Mouse (Mus musculus): ENCODE results near the gene Ilvbl.
A peak's percentile ranks its signal among the peaks of the same experiment; 100 is the strongest.
"Not testable (repeated sequence)": the region's sequence is repeated elsewhere in the genome, so short reads cannot be mapped to it uniquely, and the experiment has no call there.

The Ilvbl gene

DNA sequence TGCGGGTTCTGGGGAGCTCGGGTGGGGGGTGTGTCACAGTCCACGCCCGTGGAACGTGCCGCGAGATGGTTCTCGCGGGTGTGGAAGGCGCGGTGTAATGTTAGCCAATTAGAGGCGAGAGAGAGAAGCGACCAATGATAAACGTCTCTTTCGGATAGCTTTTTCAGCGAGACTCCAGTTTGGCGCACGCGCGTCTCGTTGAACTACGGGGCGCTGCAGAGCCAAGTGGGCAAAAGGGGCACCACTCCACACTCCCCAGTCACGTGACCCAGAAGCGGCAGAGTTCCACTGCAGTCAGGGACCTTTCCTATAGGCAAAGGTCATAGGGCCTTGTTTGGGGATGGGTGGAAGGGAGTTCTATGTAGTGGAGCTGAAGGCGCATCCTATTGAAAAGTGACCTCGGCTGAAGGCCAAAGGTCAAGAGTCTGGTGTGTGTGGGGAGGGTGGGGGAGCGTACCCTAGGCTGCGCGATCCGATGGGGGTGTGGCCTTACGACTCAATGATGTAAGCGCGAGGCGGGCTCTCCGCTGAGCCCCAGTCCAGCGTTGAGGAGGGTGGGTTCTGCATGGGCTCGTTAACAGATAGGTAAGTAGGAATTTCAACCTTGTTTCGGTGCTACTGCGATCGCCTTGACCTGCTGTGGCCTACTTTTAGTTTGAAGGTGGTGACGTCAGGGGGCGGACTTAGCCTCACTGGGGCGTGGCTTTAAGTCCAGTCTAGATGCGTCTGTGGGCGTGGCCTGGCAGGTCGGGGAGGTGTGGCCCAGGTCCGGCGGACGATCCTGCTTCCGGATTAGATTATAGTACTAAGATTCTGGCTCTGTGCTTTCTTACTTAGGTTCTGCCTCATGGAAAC is at the start of gene Ilvbl:
Gene Ilvbl (plus strand): TSS at position 97 of the 855 bp plus-strand sequence.
- peak; percentile 96 for DNase-seq (ENCODE audit: low read depth, low spot score)

DNA sequence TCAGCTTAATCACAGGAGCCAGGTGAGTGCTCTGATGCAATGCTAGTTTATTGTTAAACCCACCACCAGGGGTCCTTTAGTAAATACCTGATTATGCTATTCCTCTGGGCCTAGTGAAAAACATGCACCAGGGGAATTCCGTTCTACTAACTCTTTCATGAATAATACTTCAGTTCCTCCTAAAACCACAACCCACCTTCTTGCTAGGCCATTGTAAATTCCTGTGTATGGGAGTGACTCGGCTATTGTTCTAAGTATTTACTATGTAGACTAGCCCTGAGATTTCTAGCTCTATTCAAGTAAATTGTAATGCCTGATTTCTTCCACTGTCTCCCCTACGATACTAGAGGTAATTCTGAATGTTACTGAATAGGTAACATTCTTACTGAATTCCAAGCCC is 49.1 kb upstream of the Ilvbl start:
- DNase-seq (ENCODE audit: low read depth, low spot score): not testable (repeated sequence)

GRCm38 (mm10) chr10:78525511-78525910 is 48.6 kb upstream of the Ilvbl start:
- DNase-seq (ENCODE audit: low read depth, low spot score): no peak

DNA sequence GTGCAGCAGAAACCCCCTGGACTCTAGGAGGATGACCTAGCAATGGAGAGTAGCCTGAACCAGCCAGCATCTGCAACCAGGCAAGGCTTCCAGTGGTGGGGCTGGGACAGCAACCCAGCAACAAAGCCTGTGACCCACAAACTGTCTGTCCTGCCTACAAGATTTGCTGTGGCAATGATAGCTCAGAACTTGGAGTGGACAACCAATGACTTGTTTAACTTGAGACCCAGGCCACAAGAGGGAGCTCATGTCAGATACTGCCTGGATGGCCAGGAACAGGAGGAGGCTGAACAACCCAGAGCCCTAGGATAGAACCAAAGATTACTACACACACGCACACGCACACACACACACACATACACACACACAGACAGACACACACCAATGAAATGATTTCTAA is 33.2 kb upstream of the Ilvbl start:
- DNase-seq (ENCODE audit: low read depth, low spot score): no peak

- no peak for DNase-seq (ENCODE audit: low read depth, low spot score)
Observed at GRCm38 (mm10) chr10:78565070-78565469, 9.1 kb upstream of the Ilvbl start.

GRCm38 (mm10) chr10:78569191-78569590 is 5.0 kb upstream of the Ilvbl start:
- no peak for DNase-seq (ENCODE audit: low read depth, low spot score)

DNA sequence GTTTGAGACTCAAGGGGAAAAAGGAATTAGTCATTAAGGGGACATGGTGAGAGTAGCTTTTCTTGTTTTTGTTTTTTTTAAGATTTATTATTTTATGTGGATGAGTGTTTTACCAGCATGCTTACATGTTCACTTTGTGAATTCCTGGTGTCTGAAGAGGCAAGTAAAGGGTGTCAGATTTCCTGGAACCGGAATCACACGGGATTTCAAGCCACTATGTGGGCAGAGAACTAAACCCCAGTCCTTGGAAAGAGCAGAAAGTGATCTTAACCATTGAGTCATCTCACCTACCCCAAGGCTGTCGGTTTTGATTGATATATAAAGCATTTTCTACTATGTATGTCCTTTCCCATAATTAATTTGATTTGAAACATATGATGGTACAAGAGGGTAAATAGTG is 4.5 kb upstream of the Ilvbl start:
- DNase-seq (ENCODE audit: low read depth, low spot score): no peak

GRCm38 (mm10) chr10:78570416-78570815 is 3.7 kb upstream of the Ilvbl start:
- no peak for DNase-seq (ENCODE audit: low read depth, low spot score)

DNA sequence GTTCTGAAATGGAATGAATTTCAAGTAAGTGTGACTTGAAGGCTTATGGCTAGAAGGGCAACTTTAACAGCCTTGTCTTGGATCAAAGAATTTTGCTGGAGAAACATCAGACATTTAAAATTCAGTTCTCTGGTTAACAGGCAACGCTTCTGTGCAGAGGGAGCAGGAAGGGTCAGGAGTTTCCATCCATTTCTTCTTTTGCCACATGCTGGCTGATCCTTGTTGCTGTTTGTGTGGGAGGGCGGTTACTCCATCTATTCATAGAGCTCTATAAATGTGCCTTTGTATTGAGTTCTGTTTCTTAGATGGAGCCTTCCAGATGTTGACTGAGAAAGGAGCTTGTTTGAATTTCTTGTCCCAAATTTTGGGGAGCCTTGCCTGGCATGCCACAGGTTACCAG is 3.2 kb upstream of the Ilvbl start:
- no peak for DNase-seq (ENCODE audit: low read depth, low spot score)

DNA sequence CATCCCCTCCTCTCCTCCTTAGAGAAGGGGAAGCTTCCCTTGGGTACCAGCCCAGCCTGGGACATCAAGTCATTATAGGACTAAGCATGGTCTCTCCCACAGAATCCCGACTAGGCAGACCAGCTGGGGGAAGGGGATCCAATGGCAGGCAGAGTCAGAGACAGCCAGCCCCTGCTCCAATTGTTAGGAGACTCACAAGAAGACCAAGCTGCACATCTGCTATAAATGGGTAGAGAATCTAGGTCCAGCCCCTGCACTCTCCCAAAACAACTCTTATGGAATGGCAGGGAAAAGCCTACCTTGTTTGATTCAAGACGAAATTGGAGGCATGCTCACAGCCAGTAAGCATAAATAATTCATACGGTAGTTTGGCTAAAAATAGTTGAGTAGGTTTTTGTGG is 920 bp upstream of the Ilvbl start:
- peak; percentile 46 for DNase-seq (ENCODE audit: low read depth, low spot score)

DNA sequence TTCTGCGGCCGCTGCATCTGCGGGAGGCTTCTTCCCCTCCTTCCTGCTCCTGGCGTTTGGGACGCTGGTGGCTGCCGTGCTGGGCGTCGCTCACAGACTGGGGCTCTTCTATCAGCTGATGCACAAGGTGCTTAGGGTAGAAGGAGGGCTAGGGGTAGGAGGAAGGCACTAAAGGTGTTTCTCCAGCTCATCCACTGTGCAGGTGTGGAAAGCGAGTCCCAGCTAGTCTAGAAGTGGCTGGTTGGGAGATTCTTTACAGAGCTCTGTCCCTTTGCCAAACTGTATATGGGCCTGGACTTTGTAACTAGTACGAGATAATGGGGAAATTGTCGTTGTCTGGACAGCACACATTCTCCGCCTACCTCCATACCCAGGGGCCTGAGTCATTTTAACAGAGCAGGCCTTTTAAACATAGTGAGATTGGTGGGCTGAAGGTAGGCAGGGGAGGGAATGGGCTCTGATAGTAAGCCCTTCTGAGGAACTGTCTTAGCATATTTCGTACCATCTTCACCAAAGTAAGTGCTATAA is 1.0 kb downstream of the Ilvbl start:
- DNase-seq (ENCODE audit: low read depth, low spot score): no peak

DNA sequence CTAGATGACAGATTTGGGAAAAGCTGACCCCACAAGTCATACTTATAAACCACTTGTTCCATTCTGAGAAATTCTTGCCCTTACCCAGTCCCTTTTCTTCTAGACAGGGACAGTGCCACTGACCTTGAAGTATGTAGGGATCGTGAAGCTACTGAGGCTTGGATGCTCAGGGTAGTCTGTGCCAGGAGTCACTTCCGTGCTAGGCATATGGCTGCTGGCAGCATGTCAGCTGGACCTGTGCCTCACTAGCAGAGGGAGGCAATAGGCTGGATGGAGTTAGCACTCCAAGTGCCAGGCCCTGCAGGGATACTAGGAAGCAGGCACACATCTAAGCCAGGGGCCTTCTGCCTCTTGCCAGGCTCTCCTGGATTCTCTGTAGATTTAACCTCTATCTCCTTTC is 1.5 kb downstream of the Ilvbl start:
- DNase-seq (ENCODE audit: low read depth, low spot score): no peak

- no peak for DNase-seq (ENCODE audit: low read depth, low spot score)
Observed at GRCm38 (mm10) chr10:78576435-78577184, 2.5 kb downstream of the Ilvbl start.

DNA sequence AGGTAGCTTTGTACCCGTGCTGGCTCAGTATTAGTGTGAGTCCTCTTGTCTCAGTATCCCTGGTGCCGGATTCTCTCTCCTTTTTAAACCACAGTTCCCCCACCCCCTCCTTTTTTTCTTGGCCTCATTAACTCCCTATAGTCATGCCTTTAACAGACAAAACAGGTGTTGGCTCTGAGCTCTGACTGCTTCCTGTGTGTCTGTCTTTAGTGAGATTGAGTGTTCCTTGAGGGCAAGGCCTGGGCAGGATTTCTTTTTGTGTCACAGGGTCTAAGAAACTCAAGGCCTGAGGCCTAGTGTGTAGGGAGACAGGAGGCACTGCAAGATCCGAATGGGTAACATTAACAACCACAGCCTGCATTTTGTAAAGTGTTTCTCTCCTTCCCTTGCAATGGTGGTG is 4.1 kb downstream of the Ilvbl start:
- no peak for DNase-seq (ENCODE audit: low read depth, low spot score)

GRCm38 (mm10) chr10:78581121-78581520 is 7.0 kb downstream of the Ilvbl start:
- DNase-seq (ENCODE audit: low read depth, low spot score): no peak

DNA sequence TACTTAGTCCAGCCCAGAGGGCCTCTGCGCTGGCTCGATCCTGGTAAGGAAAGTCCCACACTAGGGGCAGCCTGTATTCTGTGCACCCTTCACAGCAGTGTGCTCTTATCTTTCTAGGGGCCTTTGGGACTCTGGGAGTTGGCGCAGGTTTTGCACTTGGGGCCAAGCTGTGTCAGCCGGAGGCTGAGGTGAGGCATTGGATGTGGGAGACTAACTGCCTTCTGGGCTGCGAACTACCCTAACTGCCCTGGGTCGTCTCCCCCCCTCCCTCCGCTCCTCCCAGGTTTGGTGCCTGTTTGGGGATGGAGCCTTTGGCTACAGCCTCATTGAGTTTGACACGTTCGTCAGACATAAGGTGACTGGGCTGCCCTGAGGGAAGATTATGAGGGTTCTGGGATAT is 9.2 kb downstream of the Ilvbl start:
- DNase-seq (ENCODE audit: low read depth, low spot score): no peak

GRCm38 (mm10) chr10:78583939-78584338 is 9.8 kb downstream of the Ilvbl start:
- DNase-seq (ENCODE audit: low read depth, low spot score): no peak

DNA sequence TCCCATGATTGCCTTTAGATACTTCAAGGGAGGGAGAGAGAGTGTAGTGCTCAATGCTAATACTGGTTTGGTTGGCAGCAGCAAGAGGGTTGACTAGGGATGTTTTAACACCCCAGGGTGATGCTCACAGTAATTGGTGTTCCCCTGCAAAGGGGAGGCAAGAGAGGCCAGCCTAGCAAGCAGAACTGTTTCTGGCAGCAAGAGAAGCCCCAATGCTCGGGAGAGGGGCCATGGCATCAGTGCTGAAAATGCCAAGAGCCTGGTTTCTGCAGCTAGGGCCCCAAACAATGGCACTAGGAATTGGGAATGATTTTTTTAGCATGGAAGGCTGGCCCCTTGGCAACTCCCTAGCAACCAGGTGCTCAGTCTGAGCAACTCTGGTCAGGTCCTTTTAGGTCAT is 10.8 kb downstream of the Ilvbl start:
- DNase-seq (ENCODE audit: low read depth, low spot score): no peak

- no peak for DNase-seq (ENCODE audit: low read depth, low spot score)
Observed at GRCm38 (mm10) chr10:78585606-78586005, 11.5 kb downstream of the Ilvbl start.

DNA sequence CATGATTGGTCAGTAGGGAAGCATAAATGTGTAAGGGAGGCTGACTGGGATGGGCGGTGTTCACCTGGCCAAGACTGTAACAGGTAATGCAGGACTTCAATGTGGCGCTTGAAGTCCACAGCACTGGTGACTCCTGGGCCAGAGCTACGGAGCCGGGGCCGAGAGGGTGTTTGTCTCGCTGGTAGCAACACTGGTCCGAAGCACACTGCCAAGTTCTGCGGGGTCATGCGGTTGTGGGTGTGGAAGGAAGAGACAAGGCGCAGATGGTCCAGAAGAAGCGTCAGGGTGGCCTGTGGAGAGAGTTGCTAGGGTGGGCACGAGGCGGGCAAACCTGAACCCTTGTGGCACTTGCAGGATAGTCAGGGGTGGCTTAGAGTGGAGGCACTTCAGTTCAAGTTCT is 11.9 kb downstream of the Ilvbl start:
- DNase-seq (ENCODE audit: low read depth, low spot score): no peak

GRCm38 (mm10) chr10:78589291-78589690 is 15.1 kb downstream of the Ilvbl start:
- no peak for DNase-seq (ENCODE audit: low read depth, low spot score)

DNA sequence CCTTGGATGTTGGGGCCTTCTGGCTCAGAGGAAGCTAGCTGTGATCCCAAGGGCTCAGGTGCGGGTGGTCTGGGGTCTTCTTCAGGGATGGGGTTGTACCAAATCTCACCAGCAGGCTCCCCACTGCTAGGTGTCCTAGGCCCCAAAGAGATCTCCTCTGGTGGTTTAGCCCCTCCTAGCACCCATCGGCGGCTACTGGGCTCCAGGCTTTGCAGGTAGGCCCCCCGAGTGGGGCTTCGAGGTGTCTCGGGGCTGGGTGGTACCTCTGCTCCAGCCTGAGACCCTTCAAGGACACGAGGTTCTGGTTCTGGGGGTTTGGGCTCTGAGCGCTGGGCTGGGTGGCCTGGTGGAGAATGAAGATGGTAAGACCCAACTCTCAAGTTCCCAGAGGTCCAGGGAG is 15.8 kb downstream of the Ilvbl start:
- DNase-seq (ENCODE audit: low read depth, low spot score): no peak

DNA sequence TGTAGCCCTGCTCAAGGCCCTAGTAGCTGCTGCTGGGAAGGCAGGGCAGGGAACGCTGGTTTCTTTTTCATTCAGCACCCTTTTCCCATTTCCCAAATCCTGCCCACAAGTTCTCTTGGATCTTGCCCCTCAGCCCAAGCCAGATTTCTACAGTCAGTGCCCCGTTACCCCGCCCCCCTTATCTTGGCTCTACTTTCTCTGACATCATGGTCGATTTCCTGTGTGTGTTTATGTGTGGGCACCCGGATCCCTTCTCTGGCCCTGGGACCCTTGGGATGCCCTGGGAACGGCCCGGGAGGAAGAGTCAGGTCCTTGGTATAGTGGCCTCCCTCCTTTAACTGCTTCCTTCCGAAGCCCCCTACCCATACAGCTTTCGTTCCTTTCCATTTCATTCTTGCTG is 16.6 kb downstream of the Ilvbl start:
- DNase-seq (ENCODE audit: low read depth, low spot score): no peak

Measured in telencephalon, adult 2 months (tissue).